Mouse (Mus musculus) ZHBTc4 (cell line): Measurements from ENCODE around the gene Gipc2.

ENCODE experiments used
- DNase-seq: peaks from one replicate; pipeline ENCODE4 v3.0.0-alpha.2; 2011; ENCODE audit warnings: low read depth, low spot score

Gipc2 gene

DNA sequence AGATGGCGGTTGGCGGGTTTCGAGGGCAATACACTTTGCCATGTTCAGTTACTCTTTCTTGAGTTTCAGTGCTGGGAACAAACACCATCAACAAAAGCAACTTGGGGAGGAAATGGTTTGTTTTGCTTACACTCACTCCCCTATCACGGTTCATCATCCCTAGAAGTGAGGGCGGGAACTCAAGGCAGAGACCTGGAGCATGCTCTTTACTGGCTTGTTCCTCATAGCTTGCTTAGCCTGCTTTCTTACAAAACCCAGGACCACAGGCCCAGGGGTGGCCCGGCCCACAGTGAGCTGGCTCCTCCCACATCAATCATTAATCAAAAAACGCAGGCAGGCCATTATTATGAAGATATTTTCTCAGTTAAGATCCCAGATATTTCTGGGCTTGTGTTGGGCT, 89.9 kb downstream of the Gipc2 start:
- no peak for DNase-seq

DNA sequence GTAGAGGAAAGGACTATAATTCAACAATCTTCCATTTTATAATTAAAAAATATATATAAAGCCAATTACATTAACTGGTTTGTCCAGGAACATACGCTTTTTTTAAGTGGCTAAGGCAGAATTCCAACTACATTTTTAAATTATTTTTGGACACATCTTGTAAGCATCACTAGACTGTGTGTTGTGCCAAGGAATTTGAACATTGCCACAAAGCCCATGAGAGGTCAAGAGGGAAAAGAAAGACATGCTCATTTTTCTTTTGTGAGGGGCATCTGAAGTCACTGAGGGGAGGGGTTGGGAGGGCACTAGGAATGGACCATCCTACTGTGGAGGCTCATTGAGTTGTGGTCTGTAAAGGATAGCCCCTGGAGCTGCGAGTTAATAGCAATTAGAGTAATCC, 97.0 kb downstream of the Gipc2 start:
- no peak for DNase-seq

DNA sequence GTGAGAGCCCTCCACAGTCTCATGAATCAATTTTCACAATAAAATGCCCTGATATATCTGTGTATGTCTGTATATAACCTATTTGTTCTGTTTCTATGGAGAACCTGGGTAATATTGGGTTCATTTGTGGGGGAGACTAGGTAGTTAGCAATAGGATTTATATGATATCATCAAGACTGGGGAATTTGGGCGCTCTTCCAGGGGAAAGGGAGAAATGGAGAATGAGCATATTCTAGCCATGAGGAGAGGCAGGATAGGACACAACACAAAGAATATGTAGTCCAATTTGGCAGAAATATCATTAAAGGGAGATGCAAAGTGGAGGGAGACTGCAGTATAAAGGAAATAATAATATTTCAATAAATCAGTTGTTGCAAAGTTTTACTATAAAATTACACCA, 97.7 kb downstream of the Gipc2 start:
- DNase-seq, result no peak

DNA sequence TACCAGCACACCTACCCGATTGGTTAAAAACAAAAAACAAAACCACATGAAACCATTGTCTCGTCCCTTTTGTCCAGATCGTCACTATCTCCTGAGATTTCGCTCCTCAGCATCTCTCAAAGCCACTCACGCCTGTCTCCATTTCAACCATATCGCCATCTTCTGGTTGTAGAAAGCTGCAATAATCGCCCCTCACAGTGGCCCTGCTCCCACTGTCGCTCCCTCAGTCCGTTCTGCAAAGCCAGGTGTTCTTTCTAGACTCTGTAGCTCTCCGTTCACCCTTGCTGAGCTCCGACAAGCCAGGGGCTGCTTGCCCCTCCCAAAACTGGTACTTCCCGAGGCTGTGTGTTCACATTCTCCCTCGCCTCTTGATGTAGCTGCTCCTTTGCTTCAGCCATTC, 99.3 kb downstream of the Gipc2 start:
- DNase-seq, result peak; percentile 18

DNA sequence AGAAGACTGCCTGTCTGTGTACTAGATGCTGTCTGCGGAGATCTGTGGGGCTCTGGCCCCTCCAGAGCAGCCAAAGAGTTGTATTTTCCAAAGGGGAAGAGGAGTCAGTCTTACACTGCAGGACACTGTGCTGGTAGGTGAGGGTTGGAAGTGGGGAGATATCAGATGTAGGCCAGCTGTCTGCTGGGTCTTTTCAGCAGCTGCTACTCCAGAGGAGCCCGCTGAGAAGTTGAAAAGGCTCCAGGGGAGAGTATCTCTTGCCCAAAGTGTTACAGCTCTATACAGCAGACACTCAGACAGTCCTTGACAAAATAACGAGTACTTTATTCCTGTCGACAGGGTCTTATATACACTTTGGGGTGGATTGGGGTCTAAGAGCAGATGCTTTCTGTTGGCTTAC, 100.2 kb downstream of the Gipc2 start:
- no peak for DNase-seq

DNA sequence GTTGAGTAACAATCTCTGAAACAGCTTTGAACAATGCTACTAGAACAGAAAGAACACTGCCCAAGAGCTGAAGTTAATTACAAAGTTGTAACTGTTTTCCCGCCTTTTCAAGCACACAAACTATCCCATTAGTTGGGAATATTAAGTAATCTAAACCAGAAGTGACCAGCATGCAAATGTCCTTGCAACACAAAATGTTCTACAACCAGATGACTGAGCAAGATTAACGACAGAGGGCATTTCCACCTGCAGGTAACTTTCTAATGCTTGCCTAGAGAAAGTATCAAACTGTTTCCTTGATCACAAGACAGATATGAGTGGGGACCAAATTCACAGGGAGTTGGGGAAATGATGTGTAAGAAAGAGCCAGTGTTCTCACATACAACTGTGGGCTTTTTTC, 101.9 kb downstream of the Gipc2 start:
- no peak for DNase-seq

DNA sequence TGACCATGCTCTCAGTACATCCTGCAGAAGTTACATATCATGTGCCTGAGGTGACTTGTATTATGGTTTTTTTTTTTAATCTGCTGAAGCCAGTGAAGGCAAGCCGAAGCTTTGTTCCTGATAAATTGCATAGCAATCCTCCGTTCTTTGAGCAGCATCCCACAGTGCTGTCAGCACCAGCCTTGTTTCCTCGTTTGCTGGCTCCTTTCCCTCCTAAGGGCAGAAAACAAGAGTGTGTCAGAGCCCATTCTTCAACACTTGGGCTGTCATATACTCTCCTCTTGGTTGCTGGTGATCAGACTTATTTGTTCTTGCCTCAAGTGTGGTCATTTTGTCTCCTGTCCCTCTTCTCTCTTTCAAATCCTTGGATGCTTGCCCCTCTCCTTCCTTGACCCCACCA, 103.2 kb downstream of the Gipc2 start:
- DNase-seq, result no peak

DNA sequence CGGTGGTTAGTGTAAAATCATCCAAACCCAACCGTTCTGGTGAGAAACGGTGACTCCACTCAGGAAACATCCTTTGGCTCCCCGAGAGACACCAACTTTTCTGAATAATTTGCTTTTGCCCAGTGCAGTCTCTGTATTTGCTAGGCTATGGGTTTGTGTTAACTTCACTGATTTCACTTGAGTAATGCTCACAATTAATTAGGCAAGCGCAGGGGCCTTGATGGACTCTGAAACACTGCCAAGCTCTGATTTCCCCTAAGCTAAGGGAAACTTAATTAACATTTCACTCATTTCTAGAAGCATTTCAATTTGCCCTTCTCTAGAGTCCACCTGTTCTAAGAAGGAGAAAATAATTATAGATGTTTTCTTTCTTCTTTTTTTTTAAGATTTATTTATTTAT, 104.9 kb downstream of the Gipc2 start:
- DNase-seq, result no peak

DNA sequence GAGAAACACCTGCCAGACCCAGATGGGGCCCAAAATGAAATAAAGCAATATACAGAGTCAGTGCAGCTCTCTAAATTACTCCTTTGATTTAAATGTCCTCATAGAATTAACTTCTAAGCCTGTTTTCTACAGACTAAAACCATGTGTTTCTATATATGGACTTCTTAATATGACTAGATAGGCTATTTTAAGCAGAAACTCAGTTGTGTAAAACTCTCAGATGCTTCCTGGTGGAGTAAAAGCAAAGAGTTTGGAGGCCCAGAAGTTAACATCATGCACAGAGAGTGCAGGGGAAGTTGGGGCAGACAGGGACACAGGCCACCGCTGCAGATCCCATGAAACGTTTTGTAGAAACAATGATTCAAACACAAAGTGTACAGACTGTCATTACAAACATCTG, 107.8 kb downstream of the Gipc2 start:
- no peak for DNase-seq

DNA sequence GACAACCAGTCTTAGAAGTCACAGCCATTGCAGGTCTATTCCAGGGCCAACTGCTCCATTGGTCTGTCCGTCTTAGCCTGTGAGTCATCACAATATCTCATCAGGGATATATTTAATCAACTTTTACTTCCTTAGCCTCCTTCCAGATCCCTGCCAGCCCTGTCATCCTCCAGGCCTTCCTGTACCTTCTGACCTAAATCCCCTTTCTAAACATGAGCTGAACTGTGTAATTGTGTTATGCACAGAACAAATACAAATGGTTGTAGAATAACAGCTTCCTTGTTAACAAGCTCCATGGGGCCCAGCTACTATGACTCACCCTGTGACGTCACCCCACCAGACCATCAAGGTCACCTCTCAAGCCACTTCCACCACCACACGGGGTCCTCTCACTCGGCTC, 111.8 kb downstream of the Gipc2 start:
- no peak for DNase-seq

DNA sequence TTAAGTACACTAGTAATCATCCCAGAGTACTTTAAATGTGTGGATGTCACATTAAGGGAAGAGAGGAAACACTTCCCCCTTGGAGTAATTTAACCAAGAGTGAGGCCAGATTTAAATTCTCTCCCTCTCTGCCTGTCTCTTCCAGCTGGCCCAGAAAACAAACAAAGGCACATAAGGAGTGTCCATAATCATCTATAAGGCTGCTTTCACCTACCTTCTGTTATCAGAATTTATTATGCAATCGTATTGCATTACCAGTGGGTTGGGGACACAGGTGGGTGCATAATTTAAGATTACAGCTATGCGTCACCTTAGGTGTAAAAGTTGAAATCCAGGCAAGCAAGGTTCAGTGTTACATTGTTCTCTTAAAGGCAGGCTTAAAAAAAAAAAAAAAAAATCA, 114.1 kb downstream of the Gipc2 start:
- no peak for DNase-seq

DNA sequence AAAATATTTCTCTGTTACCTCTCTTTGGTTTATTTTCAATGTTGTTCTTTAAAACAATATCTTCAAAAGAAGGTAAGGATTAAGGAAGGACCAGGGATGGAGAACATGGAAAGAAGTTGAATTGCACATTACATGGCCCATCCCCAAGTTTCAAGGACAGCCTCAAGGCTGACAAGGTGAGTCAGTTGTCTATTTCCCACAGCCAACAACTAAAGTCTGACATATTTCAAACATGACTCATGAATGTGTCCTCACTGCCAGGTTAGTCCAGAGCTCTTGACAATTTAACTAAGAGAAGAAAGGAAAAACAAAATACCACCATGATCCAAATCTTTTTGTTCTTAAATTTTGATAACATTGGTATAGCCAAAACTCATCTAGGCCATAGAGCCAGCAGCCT, 118.1 kb downstream of the Gipc2 start:
- no peak for DNase-seq

DNA sequence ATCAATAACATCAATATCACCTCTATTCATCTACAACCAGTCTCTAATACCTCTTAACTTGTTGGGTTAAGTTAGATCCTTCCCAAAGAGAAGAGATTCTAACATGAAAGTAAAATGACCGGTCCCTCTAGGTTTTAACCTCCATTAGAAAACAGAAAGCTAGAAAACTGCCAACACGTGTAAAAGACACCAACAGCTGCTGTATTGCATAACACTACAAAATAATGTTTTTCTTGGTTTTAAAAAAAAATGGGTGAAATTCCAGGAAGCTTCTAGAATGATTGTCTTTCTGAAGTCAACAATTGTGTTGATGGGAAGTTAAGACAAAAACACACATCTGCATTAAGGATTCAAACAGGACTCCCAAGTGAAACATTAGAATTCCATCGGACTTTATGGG, 119.1 kb downstream of the Gipc2 start:
- no peak for DNase-seq
